Mouse (Mus musculus) activated CD4-positive, CD25-positive, alpha-beta regulatory T cell, adult 4 months (primary cell): ENCODE results near the gene Sh3bp5. TPM values are rescaled to one million over a fixed set of nuclear protein-coding genes. Genes with fewer than 3 reads are reported as not detected.
A peak's percentile ranks its signal among the peaks of the same experiment; 100 is the strongest.

Source experiments
- ATAC-seq: one replicate; pipeline ENCODE4 v1.8.0; 2017
- polyA plus RNA-seq, 2 experiments: library from polyadenylated mRNA; unstranded; fragments of 100-300 nt; shearing (Covaris generic); gene quantifications; one replicate each; pipeline ENCODE4 v1.2.1; 2017

The Sh3bp5 gene
- polyA plus RNA-seq, 2 experiments from 2014 or later: 13.1 to 13.9 TPM

- no peak for ATAC-seq
Measured at GRCm38 (mm10) chr14:31392300-31392699, 43.6 kb downstream of the Sh3bp5 start.

GRCm38 (mm10) chr14:31389421-31390147 lies 46.3 kb downstream of the Sh3bp5 start:
- ATAC-seq: peak; percentile 34

GRCm38 (mm10) chr14:31388086-31388872 lies 47.6 kb downstream of the Sh3bp5 start:
- no peak for ATAC-seq

GRCm38 (mm10) chr14:31387301-31387981 lies 48.4 kb downstream of the Sh3bp5 start:
- peak; percentile 70 for ATAC-seq

- ATAC-seq: peak; percentile 29
Measured at GRCm38 (mm10) chr14:31385977-31386697, 49.7 kb downstream of the Sh3bp5 start.

- no peak for ATAC-seq
Measured at GRCm38 (mm10) chr14:31385406-31385805, 50.5 kb downstream of the Sh3bp5 start.

- no peak for ATAC-seq
Measured at GRCm38 (mm10) chr14:31384366-31385323, 51.2 kb downstream of the Sh3bp5 start.

- no peak for ATAC-seq
Measured at GRCm38 (mm10) chr14:31383470-31384050, 52.3 kb downstream of the Sh3bp5 start.

- ATAC-seq: no peak
Measured at GRCm38 (mm10) chr14:31382276-31382675, 53.6 kb downstream of the Sh3bp5 start.

- ATAC-seq: no peak
Measured at GRCm38 (mm10) chr14:31376331-31376730, 59.5 kb downstream of the Sh3bp5 start.

- no peak for ATAC-seq
Measured at GRCm38 (mm10) chr14:31374390-31374789, 61.5 kb downstream of the Sh3bp5 start.

GRCm38 (mm10) chr14:31369377-31369776 lies 66.5 kb downstream of the Sh3bp5 start:
- ATAC-seq: no peak

GRCm38 (mm10) chr14:31367951-31368350 lies 67.9 kb downstream of the Sh3bp5 start:
- no peak for ATAC-seq

GRCm38 (mm10) chr14:31365350-31365749 lies 70.5 kb downstream of the Sh3bp5 start:
- peak; percentile 56 for ATAC-seq

GRCm38 (mm10) chr14:31364589-31364988 lies 71.3 kb downstream of the Sh3bp5 start:
- ATAC-seq: no peak

GRCm38 (mm10) chr14:31362236-31362635 lies 73.6 kb downstream of the Sh3bp5 start:
- ATAC-seq: no peak

- ATAC-seq: no peak
Measured at GRCm38 (mm10) chr14:31345367-31345766, 90.5 kb downstream of the Sh3bp5 start.

GRCm38 (mm10) chr14:31343241-31343640 lies 92.6 kb downstream of the Sh3bp5 start:
- no peak for ATAC-seq

GRCm38 (mm10) chr14:31337947-31338346 lies 97.9 kb downstream of the Sh3bp5 start:
- no peak for ATAC-seq

- no peak for ATAC-seq
Measured at GRCm38 (mm10) chr14:31337406-31337805, 98.5 kb downstream of the Sh3bp5 start.
